Mouse (Mus musculus): ENCODE results near the gene Il18.

Il18 gene

DNA sequence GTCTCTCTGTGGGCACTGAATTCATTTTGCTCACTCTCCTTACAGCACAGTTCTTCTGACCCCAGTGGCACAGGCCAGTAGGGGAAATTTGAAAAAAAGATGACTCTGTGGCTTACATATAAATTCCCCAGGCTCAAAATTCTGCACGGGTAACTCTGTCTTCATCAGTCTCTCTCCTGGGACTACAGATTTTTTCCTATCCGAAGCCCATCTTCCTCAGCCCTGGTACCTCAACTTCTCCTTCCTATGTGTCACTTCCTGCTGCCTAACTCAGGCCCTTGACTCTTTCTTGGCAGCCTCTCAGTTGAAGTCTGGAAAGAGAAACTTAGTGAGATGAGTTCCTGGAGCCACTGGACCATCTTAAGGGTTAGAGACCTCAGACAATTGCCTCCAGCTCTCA lies 1.1 kb upstream of the Il18 start:
- DNase-seq (ENCODE audit: low read depth) = no peak

DNA sequence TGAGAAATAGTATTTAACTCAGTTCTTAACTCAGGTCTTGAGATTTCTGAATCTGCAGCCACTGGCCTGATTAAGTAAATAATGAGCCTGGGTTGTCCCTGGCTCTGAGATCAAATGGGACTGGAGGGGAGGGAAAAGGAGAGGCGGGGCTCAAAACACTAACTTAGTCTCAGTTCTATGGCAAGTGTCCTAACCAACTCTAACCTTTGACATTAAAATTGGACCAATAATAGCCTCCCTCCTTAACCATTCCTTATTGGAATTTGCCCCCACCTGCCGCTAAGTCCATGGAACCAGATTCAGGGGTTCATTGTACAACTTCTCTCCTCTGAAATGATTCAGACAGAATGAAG lies 443 bp downstream of the Il18 start, which contains the start of gene Bco2:
Gene Bco2 (minus strand): TSS at position 88 of the 353 bp plus-strand sequence.
- no peak for DNase-seq (ENCODE audit: low read depth)

DNA sequence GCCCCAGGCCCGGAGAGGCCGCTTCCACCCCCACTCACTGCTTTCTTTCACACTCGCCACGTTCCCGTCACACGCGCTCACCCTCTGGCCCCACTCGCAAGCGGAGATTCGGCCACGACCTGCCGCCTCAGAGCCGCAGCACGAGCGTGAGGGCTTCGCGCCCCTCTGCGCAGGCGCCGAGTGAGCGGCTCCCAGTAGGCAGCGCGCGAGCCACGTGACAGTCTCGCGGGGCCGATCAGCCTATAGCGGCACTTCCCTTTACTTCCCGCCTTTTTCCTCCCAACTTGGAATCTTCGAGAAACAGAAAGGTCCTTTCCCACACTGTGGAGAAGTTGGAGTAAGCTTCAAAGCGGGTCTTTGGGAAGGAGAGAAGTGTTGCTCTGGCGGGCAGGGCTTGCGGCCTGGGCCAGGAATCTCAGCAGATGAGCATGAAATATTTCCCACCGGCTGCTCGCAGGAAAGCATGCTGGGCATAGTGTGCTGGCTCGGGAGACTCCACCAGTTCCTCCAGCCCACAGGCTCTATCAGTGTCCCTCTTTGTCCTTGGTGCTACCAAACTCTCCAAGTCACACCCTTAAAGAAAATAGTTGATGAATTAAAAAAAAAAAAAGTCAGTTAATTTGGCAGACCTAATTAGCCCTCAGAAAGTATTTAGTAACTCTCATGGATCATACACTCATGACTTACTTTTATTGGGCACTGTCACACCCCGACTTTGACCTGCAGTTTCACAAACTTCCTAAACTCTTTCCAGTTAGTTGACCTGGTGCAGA lies 6.7 kb downstream of the Il18 start, which contains the start of gene Tex12:
Gene Tex12 (minus strand): TSS at position 181 of the 773 bp plus-strand sequence.
- no peak for DNase-seq (ENCODE audit: low read depth)

DNA sequence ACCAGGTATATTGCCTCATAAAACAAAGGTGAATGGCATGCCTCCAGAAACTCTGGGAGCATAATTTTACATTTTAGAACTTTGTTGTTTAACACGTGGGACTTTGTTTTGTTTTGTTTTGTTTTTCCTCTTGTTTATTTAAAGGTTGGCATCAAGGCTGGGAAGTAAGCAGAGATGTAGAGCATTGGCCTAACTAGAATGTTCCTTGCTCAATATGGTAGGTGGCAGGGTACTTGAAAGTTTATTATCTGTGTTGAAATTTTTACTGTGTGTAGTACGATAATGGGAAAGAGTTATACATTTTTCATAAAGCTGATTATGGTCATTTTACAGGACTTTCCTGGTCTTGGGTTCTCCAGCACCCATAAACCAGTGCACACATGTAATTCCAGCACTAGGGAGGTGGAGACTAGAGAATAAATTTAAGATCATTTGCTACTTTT lies 7.3 kb downstream of the Il18 start:
- DNase-seq (ENCODE audit: low read depth) = no peak

DNA sequence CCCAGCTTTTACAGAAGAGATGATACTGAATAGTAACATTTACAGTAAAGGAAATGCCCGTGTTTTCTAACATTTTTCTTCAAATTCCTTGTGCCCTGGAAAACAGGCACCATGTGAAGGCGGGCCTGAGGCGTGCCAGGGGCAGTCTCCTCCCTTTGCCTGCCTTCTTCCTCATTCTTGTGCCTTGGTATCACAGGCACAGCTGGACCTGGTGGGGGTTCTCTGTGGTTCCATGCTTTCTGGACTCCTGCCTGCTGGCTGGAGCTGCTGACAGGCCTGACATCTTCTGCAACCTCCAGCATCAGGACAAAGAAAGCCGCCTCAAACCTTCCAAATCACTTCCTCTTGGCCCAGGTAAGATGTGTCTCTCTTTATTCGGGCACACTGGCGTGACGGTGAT lies 10.5 kb downstream of the Il18 start:
- peak; percentile 53 for DNase-seq (ENCODE audit: low read depth)

DNA sequence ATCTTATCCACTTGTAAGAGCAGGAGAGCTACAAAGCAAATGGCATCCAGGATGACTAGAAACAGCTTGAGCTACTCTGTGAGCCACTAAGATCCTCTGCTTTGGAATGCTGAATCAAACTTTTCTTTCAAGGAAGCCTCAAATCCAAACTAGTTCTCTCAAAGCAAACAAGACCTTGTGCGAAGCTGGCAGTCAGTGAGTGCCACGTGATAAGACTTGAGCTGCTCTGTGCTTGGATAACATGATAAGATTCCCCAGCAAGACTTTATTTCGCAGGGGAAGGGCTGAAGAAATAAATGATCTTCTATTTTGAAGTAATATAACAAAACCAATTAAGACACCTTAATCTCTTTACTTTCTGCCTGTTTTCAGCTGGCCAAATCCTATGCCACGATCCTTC lies 11.3 kb downstream of the Il18 start:
- DNase-seq (ENCODE audit: low read depth) = no peak

DNA sequence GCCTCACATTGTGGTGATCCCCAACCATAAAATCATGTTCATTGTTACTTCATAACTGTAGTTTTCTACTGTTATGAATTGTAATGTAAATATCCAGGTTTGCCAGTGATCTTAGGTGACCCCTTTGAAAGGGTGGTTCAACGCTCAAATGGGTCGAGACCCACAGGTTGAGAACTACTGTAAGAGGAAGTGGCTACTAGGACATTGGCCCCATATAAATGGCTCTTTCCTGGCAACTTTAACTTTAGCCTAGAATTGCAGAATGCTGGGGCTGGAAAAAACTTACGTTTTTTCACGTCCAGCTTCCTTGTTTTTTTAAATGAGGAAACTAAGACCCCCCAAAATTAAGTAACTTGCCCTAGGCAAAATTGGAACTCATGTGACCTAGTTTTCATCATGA lies 12.7 kb downstream of the Il18 start:
- no peak for DNase-seq (ENCODE audit: low read depth)

DNA sequence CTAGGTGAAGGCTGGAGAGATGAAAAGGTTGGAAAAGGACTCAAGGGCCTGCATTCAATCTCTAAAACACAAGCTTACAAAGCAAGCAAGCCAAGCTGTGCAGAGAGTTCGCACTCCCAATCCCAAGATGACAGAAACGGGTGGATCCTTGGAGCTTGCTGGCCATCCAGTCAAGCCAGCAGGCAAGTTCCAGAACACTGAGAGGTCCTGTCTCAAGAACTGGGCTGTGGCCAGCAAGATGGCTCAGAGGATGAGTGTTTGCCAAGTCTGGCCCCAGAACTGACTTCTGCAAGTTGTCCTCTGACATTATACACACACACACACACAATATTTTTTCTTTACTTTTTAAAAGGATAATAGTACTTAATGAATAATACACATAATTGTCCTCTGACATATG lies 13.3 kb downstream of the Il18 start:
- DNase-seq (ENCODE audit: low read depth) = no peak

DNA sequence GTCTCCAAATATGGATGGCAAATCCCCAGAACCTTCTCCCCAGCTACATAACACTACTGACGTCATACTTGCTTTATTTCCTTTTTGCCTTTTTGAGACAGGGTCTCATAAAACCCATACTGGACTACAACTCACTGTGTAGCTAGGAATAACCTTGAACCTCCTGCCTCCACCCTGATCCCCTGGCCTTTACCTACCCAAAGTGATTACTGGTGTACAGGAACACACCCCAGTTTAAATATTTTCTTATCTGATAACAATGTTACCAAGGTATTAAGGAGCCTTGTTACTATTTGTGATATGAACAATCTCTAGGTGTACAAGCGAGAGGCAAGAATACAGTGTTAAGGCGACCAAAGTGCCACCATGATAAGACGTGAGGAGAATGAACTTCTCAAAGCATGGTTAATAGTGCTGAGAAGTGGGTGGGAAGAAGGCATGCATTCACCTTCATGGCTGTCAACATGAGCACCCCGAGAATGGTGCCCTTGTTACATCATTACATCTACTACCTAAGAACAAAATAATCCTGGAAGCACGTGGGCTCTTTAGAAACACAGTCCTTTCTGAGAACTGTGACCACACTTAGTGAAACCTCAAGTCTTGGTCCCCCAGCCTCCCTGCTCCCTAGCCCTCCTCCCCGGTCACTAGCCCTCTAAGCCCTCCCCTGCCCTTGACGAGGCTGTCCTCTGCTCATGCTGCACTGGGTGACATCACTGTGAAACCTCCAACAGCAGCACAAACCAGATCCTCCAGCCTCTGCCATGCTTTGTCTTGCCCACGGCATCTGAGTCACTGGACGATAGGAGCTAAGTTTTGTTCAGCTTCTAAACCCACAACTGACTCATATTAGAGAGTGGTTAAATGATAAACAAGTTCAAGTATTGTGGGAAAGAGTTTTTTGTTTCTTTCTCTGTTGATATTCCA lies 15.2 kb downstream of the Il18 start:
- DNase-seq (ENCODE audit: low read depth) = peak; percentile 58

DNA sequence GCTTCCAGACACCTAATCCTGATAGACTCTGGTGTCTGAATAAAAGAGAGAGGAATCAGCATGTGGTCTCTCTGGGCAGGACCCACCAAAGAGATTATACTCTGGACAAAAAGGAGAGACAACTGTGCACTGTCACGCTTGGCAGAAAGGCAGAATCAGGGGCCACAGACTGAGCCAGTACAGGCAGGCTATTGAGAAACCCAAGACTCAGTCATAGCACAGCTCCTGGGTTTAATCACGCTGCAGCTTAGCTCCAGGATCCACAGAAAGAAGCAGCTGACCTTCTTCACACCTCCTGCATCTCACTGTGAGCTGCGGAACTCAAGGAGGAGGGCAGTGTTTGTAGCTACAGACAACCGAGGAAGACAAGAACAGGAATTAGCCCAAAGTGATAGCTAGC lies 25.7 kb downstream of the Il18 start:
- DNase-seq (ENCODE audit: low read depth) = no peak

DNA sequence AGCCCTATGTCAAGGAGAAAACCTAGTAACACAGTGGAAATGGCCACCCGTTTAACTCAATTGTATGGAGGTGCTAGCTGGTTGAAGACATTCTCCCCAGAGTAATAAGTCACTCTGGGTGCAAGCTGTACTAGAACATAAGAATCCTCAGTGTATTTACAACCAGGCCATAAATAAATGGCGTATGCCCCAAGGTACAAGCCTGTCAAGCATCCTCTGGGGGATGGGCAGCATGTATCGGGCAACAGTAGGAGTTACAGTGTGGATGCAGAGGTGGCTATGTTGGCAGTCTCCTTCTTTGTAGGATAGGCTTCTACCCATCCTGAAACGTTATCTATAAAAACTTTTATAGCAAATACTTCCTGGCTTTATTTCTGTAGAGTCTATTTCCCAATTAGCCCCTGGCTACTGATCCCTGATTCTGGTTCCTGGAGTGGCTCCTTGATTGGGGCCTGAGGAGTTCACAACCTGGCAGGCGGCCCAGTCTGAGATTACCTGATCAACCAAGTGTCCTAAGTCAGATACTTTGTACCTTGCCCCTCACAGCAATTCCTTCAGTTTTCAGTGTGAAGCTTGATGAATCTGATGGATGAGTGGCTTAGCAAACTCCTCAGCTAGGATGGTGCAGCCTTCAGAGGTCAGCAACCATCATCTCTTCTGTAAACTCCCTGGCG lies 30.7 kb downstream of the Il18 start:
- DNase-seq (ENCODE audit: low read depth) = no peak

DNA sequence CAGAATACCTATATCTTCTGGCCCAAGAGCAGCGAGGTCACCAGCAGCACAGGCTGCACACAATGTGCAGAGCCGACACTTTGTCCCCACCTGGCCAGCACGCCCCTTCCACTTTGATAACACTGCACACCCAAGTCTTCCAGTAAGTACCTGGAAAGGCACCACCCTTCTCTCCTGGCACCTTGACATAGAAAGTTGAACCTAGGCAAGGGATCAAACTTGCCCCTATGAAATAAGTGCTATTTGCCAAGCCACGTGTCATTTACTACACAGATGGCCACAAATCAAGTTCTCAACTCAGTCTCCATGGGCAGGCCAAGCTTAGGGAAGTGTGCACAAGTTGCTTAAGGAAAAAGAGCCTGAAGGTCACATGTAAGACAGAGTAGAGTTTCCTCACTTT lies 32.3 kb downstream of the Il18 start:
- DNase-seq (ENCODE audit: low read depth) = no peak

DNA sequence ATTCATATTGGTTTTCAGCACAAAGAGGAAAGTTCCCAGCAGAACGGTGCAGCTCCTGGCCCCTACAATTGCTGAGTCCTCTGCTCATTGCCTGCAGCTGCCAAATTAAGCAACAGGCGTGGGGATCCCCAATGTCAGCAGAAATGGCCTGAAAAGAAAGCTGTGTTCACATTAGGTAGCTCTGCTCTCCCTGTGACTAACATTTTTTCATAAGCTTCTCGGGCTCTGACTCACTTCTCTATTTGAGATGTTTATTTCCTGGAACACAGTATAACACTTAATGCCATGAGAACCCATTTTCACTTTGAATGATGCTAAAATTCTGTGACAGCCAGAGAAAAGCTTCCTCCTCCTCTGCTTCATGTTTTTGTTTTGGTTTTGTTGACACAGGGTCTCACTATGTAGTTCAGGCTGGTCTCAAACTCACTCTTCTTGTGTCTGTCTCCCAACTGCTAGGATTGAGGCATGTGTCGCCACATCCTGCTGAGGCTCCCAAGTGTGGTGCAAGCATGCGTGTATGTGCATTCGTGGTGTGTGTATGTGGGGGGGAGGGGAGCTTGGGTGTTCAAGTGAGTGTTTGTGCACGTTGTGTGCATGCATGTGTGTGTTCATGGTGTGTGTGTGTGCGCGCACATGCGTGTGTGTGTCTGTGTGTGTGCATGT lies 36.4 kb downstream of the Il18 start:
- peak; percentile 94 for DNase-seq (ENCODE audit: low read depth)

DNA sequence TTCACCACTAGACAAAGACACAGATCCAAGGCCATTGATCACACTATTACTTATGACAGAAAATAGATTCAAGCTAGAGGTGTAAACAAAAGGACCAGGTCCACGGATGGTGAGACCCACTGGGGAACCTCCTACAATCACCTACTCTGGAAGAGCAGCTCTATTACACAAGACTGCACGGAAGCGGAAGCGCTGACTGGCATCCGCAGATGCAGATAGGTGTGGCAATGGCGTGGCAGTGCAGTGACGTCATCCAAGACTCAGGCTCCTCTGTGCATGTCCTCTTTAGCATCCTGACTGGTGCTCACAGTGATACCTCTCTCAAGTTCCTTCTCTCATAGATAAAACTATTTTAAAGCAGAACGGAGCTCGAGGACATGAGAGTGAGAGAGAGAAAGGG lies 38.3 kb downstream of the Il18 start:
- no peak for DNase-seq (ENCODE audit: low read depth)

DNA sequence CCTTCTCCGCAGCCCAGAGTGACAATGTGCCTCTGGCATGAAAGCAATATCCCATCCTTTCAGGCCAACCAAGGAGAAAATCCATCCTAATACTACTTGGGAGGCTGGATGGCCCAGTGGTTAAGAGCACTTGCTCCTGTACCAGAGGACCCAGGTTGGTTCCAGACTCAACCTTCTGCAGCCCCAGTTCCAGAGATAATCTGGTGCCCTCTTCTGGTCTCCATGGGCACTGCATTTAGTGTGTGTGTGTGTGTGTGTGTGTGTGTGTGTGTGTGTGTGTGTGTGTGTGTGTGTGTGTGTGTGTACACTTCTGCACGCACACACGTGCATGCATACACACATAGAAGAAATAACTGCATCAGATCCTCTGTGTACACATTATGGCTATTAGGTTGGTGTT lies 38.9 kb downstream of the Il18 start:
- no peak for DNase-seq (ENCODE audit: low read depth)

DNA sequence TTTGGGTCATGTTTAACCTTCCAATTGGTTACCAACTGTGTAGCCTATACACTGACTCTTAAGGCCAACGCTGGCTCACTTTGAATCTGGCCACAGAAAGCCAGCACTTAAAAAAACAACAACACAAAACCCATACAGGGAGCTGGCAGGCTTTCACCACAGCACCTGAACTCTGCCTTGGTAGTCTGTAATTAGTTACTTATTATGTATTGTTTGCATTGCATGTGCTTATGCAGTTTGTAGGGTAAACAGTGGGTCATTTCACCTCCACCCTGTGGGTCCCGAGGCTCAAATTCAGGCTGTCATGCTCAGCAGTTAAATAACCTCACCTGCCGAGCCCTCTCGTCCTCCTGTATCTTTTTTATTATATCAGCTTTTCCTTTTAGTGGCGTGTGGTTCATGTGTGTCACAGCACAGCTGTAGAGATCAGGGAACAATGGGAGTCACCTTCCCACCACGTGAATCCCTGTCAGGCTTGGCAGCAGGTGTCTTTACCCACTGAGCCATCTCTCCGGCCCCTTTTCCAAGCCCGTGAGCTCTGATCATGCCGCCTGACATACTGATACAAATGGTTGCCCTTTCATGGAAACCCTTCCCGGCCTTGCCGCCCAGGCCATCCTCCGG lies 40.3 kb downstream of the Il18 start:
- no peak for DNase-seq (ENCODE audit: low read depth)

DNA sequence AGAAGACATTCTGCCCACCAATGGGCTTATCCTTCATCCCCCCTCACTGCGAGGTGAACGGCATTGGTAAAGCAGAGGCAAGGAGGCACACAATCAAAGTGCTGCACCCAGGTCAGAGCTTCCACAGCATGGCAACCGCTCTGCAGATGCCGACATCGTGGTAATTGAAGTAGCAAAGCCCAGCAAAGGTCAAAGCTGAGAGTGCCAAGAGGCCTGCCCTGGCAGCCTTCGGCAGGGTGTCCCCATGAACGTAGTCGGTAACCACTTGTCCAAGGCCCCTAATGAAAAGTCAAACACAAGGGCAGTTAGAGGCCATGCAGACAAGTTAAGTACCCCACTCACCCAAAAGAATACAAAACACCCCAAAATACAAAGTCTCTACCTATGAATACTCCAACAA lies 42.3 kb downstream of the Il18 start:
- DNase-seq (ENCODE audit: low read depth) = no peak

DNA sequence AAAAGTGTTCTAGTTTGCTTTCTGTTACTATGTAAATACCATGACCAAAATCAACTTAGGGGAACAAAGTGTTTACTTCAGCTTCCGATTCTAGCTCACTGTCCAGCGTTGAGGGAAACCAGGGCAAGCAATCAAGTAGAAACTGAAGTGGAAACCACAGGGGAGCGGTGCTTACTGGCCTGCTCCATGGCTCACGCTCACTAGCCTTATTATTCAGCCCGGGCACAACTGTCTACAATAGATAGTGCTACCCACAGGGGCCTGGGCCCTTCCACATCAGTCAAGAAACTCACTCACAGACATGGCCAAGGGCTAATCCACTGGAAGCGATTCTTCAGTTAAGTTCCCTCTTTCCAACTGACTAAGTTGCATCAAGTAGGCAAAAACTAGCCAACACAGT lies 46.9 kb downstream of the Il18 start:
- no peak for DNase-seq (ENCODE audit: low read depth)

DNA sequence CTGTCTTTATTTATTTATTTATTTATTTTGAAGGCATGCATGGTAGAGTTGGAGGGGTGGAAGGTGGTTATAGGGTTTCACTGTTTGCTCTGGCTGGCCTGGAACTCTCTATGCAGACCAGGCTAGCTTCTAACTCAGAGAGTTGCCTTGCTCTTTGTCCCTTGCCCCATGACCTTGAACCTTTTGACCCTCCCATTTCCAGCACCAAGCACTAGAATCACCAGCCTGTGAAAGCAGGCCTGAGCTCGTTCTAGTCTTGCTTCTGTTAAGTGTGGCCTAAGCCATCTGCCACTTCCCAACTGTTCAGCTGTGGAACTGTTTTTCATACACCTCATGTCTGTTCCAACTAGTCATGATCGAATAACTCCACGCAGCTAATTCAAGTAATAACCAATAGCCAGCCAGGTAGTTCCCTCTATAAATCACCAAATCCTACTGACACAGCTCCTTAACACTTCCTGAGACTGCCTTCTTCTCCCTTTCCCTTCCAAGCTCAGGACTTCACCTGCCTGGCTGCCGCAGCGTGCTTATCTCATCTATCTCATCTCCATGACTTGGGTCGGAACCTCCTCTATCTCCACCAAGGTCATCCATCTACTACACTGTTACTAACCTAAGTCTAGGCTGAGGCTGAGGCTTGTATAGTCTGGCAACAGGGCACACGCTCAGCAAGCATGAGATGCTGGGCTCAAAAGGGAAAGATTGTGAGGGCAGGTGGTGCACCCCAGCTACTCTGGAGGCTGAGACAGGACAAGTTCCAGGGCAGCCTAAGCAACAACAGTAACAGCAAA lies 47.6 kb downstream of the Il18 start:
- DNase-seq (ENCODE audit: low read depth) = no peak

DNA sequence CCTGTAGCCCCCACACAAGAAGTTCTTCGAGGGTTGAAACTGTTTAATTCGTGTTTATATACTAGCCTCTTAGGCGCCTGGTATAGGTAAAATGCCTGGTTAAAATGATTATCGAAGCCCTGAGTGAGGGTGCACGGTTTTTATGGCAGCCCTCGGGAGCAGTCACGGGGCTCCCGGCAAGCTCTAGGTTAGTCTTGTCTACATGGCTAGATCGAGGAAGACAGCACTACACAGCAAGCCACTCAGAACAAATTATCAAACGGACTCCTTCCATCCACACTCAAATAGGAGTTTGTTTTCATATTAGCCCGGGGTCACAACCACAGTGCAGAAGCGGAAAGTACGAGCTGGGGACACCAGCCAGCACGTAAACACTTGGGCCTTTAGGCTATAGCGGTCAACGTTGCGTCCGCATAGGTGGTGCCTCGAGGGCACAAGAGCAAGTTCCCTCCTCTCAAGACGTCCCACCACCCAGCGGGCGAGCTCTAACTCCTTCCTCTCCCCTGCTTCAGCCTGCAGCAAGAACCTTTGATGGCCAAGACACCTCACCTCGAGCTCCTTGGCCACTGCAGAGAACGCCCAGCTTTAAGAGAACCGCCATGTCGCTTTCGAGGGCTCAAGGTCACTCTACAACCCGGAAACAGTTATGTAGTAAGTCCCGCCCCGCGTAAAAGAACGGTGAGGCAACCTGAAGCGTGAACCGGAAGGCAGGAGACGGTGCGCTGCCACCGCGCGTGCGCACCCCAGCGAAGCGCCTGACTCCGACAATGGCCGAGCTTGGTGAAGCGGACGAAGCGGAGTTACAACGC lies 48.8 kb downstream of the Il18 start, which contains the start of the genes Sdhd and Timm8b:
Gene Sdhd (minus strand): TSS at position 624 of the 809 bp plus-strand sequence.
Gene Timm8b (plus strand): TSS at position 722 of the 809 bp plus-strand sequence.
- DNase-seq (ENCODE audit: low read depth) = peak; percentile 89

Data from fibroblast of lung, adult 2 months (primary cell).